Mouse (Mus musculus): ENCODE measurements around the gene Gm49325.

GRCm38 (mm10) chr10:77596060-77596459 lies 9.9 kb upstream of the Gm49325 start:
- TF ChIP-seq POLR2A (IDR thresholded peaks at IDR 0.05; ENCODE audit: control insufficient read depth, extremely low read depth, insufficient read depth, low read length, poor library complexity) (no peak), CTCF (IDR thresholded peaks at IDR 0.05; ENCODE audit: borderline replicate concordance, control insufficient read depth, extremely low read depth, insufficient read depth, low read length, poor library complexity) (no peak)

Data from thymus, adult 2 months (tissue).